Mouse (Mus musculus): ENCODE results near the gene Kcnh8. TPM values are rescaled to one million over a fixed set of nuclear protein-coding genes. Genes with fewer than 3 reads are reported as not detected.
A peak's percentile ranks its signal among the peaks of the same experiment; 100 is the strongest.

Kcnh8 gene
- polyA plus RNA-seq, 1 experiment: not detected

DNA sequence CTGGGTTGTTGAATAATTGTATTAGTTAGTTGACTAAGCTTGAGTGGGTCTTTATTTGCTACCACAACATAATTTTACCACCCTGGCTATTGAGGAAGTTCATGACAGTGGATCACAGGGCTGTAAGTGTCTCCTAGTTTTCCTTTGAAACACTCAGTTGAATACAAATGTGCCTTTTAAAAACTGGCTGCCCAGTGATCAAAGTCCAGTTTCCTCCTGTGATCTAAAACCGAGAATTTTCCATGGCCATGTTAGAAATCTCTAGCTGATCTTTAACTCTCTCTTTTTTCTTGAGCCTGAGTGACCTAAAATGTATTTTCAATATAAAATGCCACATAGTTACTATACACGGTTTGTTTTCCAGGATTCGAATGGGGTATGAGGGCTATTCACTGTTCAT lies 3.4 kb upstream of the Kcnh8 start:
- H3K27ac ChIP-seq (ENCODE audit: insufficient read depth, low read length): no peak overlapping the region
- no peak overlapping the region for H3K4me3 ChIP-seq (ENCODE audit: extremely low read depth, insufficient read depth, insufficient read length)
- no peak for DNase-seq (ENCODE audit: low read depth in 1 of 2, low spot score in 2 of 2)
- 76% methylated on average over 3 of the region's 3 CpGs for WGBS
- TF ChIP-seq POLR2A (IDR thresholded peaks at IDR 0.05; ENCODE audit: low read depth, low read length) (no peak), CTCF (IDR thresholded peaks at IDR 0.05; ENCODE audit: extremely low read depth, insufficient read depth, insufficient read length, insufficient replicate concordance) (no peak)
- peaks cover 5% of the 10 kb centered on the region; the same call in 1 of the 2 replicates for H3K4me1 ChIP-seq (ENCODE audit: control insufficient read depth, insufficient read depth, insufficient read length)
- no peaks in the 10 kb centered on the region for H3K36me3 ChIP-seq (ENCODE audit: control insufficient read depth, insufficient read depth, low read length)
- H3K27me3 ChIP-seq (ENCODE audit: control insufficient read depth, insufficient read depth, low read length): peaks cover 8% of the 10 kb centered on the region; the same call in 1 of the 2 replicates

DNA sequence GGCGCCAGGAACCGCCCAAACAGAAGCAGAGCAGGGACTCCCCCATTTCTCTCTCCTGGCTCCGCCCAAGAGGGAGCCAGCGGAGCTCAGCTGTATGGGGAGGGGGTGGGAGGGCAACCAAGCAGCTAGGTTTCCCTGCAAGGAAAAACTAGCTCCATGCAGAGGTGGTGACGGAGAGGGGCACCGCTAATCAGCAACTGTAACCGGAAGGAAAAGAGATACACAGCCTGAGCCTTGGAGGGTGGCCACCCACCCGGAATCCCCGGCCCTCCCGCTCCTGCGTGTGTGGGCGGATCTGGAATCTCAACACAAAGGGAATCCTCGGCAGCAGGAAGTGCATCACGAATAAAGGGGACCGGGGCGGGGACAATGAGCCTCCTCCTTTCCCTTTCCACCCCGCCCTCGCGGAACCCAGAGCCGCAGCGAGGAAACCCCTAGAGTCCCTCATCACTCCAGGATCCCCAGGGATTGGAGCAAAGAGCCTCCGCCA lies 1.6 kb upstream of the Kcnh8 start:
- peak overlapping the region; percentile 58; the same call in 1 of the 2 replicates for H3K4me3 ChIP-seq (ENCODE audit: extremely low read depth, insufficient read depth, insufficient read length)
- 2% methylated on average over 22 of the region's 22 CpGs for WGBS
- H3K27ac ChIP-seq (ENCODE audit: insufficient read depth, low read length): no peak overlapping the region
- peaks cover 5% of the 10 kb centered on the region; the same call in 1 of the 2 replicates for H3K4me1 ChIP-seq (ENCODE audit: control insufficient read depth, insufficient read depth, insufficient read length)
- no peaks in the 10 kb centered on the region for H3K36me3 ChIP-seq (ENCODE audit: control insufficient read depth, insufficient read depth, low read length)
- peak in 1 of 2 experiments; percentile 4 for DNase-seq (ENCODE audit: low read depth in 1 of 2, low spot score in 2 of 2)
- H3K27me3 ChIP-seq (ENCODE audit: control insufficient read depth, insufficient read depth, low read length): peaks cover 8% of the 10 kb centered on the region; the same call in 1 of the 2 replicates
- TF ChIP-seq CTCF (IDR thresholded peaks at IDR 0.05; ENCODE audit: extremely low read depth, insufficient read depth, insufficient read length, insufficient replicate concordance) (no peak), POLR2A (IDR thresholded peaks at IDR 0.05; ENCODE audit: low read depth, low read length) (no peak)

DNA sequence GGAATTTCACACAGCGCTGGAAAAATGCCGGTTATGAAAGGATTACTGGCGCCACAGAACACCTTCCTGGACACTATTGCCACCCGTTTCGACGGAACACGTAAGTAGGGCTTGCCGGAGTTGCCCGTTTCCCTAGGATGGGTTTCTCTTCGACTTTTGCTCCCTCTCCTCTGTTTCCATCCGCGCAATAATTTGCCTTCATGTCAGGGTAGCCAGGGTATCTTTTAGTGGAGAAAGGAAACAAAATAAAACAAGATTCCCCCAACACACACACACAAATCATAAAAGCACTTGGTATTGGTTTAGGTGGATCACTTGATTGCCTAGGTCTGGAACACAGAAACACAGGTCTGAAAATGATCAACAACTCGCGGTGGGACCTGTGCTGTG lies 267 bp downstream of the Kcnh8 start:
- no peak overlapping the region for H3K4me3 ChIP-seq (ENCODE audit: extremely low read depth, insufficient read depth, insufficient read length)
- no peak overlapping the region for H3K27ac ChIP-seq (ENCODE audit: insufficient read depth, low read length)
- no peaks in the 10 kb centered on the region for H3K36me3 ChIP-seq (ENCODE audit: control insufficient read depth, insufficient read depth, low read length)
- H3K4me1 ChIP-seq (ENCODE audit: control insufficient read depth, insufficient read depth, insufficient read length): peaks cover 5% of the 10 kb centered on the region; the same call in 1 of the 2 replicates
- 4% methylated on average over 14 of the region's 14 CpGs for whole genome bisulfite sequencing
- DNase-seq (ENCODE audit: low read depth in 1 of 2, low spot score in 2 of 2): no peak
- peaks cover 8% of the 10 kb centered on the region; the same call in 1 of the 2 replicates for H3K27me3 ChIP-seq (ENCODE audit: control insufficient read depth, insufficient read depth, low read length)
- no peak for TF ChIP-seq CTCF (IDR thresholded peaks at IDR 0.05; ENCODE audit: extremely low read depth, insufficient read depth, insufficient read length, insufficient replicate concordance)

DNA sequence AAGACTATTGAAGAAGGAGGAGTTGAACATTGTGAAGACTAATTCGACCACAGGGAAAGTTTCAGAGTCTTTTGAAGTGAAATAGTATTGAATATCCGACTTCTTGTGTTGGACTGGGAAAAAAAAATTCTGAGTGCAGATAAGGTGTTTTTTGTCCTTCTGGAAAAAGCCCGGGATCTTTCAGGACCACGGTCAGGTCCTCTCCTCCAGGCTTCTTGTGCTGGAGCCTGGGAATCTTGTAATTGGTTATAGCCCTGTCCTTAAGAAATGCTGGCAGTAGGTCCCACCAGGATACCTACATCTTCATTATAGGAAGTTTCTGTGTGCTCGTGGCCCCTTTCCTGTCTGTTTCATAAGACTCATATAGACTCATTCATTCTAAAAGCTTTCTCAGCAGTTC lies 902 bp downstream of the Kcnh8 start:
- no peak for TF ChIP-seq CTCF (IDR thresholded peaks at IDR 0.05; ENCODE audit: extremely low read depth, insufficient read depth, insufficient read length, insufficient replicate concordance)
- no peak for TF ChIP-seq POLR2A (IDR thresholded peaks at IDR 0.05; ENCODE audit: low read depth, low read length)

DNA sequence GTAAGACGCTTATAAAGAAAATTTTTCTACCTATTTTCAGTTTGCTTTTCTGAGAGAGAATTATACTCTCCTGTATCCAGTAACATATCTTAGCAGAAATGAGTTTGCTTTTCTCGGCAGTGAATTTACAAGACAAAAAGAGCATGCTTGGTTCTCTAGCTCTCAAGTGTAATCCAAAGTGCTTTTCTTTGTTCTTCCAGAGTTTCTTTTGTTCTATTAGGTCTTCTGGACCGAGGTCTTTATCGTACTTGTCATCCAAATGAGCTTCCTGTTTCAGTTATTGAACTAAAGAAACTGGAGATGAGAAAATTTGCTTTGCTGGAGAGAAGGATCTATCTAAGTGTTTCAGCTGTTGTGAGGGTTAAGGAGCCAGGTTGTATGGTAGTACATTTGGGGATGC lies 8.9 kb downstream of the Kcnh8 start:
- no peak overlapping the region for H3K27ac ChIP-seq (ENCODE audit: insufficient read depth, low read length)
- TF ChIP-seq CTCF (IDR thresholded peaks at IDR 0.05; ENCODE audit: extremely low read depth, insufficient read depth, insufficient read length, insufficient replicate concordance) (no peak), POLR2A (IDR thresholded peaks at IDR 0.05; ENCODE audit: low read depth, low read length) (no peak)
- DNase-seq (ENCODE audit: low read depth in 1 of 2, low spot score in 2 of 2): no peak
- no peaks in the 10 kb centered on the region for H3K4me1 ChIP-seq (ENCODE audit: control insufficient read depth, insufficient read depth, insufficient read length)
- WGBS: 68% methylated on average over 4 of the region's 4 CpGs
- no peaks in the 10 kb centered on the region for H3K36me3 ChIP-seq (ENCODE audit: control insufficient read depth, insufficient read depth, low read length)
- H3K27me3 ChIP-seq (ENCODE audit: control insufficient read depth, insufficient read depth, low read length): no peaks in the 10 kb centered on the region
- H3K4me3 ChIP-seq (ENCODE audit: extremely low read depth, insufficient read depth, insufficient read length): no peak overlapping the region

More for the DNA sequence above, 902 bp downstream of the Kcnh8 start:
- no peak overlapping the region for H3K27ac ChIP-seq (ENCODE audit: insufficient read depth, low read length)
- peaks cover 8% of the 10 kb centered on the region; the same call in 1 of the 2 replicates for H3K27me3 ChIP-seq (ENCODE audit: control insufficient read depth, insufficient read depth, low read length)
- peaks cover 5% of the 10 kb centered on the region; the same call in 1 of the 2 replicates for H3K4me1 ChIP-seq (ENCODE audit: control insufficient read depth, insufficient read depth, insufficient read length)
- WGBS: 6% methylated on average over 5 of the region's 5 CpGs
- no peak overlapping the region for H3K4me3 ChIP-seq (ENCODE audit: extremely low read depth, insufficient read depth, insufficient read length)
- no peak for DNase-seq (ENCODE audit: low read depth in 1 of 2, low spot score in 2 of 2)
- H3K36me3 ChIP-seq (ENCODE audit: control insufficient read depth, insufficient read depth, low read length): no peaks in the 10 kb centered on the region

DNA sequence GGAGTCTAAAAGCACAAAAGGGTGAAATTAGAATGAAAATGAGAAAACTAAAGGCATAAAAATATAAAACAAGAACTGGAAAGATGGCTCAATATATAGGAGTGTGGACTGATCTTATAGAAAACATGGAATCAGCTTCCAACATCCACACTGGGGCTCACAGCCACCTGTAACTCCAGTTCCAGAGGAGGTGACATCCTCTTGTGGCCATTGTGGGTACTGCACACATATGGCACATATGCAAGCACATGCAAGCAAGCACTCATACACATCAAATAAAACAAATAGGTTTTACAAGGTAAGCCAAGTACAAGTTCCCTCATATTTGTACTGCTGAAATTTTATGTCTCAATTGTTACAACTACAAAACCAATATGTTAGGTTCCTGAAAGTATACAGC lies 46.7 kb downstream of the Kcnh8 start:
- Histone ChIP-seq H3K27me3 (ENCODE audit: control insufficient read depth, insufficient read depth, low read length) (no peaks in the 10 kb centered on the region), H3K27ac (ENCODE audit: insufficient read depth, low read length) (no peak overlapping the region), H3K36me3 (ENCODE audit: control insufficient read depth, insufficient read depth, low read length) (no peaks in the 10 kb centered on the region), H3K4me3 (ENCODE audit: extremely low read depth, insufficient read depth, insufficient read length) (no peak overlapping the region), H3K4me1 (ENCODE audit: control insufficient read depth, insufficient read depth, insufficient read length) (no peaks in the 10 kb centered on the region)
- no peak for DNase-seq (ENCODE audit: low read depth in 1 of 2, low spot score in 2 of 2)
- TF ChIP-seq CTCF (IDR thresholded peaks at IDR 0.05; ENCODE audit: extremely low read depth, insufficient read depth, insufficient read length, insufficient replicate concordance) (no peak), POLR2A (IDR thresholded peaks at IDR 0.05; ENCODE audit: low read depth, low read length) (no peak)

DNA sequence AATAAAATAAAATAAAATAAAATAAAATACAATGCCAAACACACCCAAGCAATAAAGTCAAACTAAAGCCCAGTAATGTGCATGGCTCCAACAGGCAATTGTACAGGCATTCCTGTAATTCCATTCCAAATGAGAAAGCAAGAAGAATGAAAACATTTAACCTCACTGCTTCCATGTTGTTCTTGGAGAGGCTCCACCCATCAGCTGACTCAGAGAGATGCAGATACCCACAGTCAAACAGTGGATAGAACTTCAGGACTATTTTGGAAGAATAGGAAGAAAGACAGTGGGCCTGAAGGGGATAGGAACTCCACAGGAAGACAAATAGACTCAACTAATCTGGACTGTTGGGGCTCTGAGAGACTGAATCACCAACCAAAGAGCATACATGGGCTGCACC lies 89.5 kb downstream of the Kcnh8 start:
- Histone ChIP-seq H3K4me1 (ENCODE audit: control insufficient read depth, insufficient read depth, insufficient read length) (no peaks in the 10 kb centered on the region), H3K27ac (ENCODE audit: insufficient read depth, low read length) (no peak overlapping the region), H3K4me3 (ENCODE audit: extremely low read depth, insufficient read depth, insufficient read length) (no peak overlapping the region), H3K27me3 (ENCODE audit: control insufficient read depth, insufficient read depth, low read length) (no peaks in the 10 kb centered on the region), H3K36me3 (ENCODE audit: control insufficient read depth, insufficient read depth, low read length) (no peaks in the 10 kb centered on the region)
- TF ChIP-seq POLR2A (IDR thresholded peaks at IDR 0.05; ENCODE audit: low read depth, low read length) (no peak), CTCF (IDR thresholded peaks at IDR 0.05; ENCODE audit: extremely low read depth, insufficient read depth, insufficient read length, insufficient replicate concordance) (no peak)
- no peak for DNase-seq (ENCODE audit: low read depth in 1 of 2, low spot score in 2 of 2)
